Mouse (Mus musculus) stomach, embryonic 15.5 days (tissue): ENCODE measurements around the gene Gucy2g. TPM values are rescaled to one million over a fixed set of nuclear protein-coding genes. Genes with fewer than 3 reads are reported as not detected.

Experiments used
- ATAC-seq: fragments of 200-750 bp; cut with Nextera tagmentation; 2 replicates; pipeline ENCODE4 v1.8.0; 2017; ENCODE audit warnings: low read depth, moderate number of reproducible peaks, moderate TSS enrichment; ENCODE audit not compliant: insufficient read depth, low FRiP score
- H3K27ac ChIP-seq: fragments of 300-500 bp; sonication (generic); 2 replicates; pipeline ENCODE4 v1.5.1; 2015; ENCODE audit warnings: mild to moderate bottlenecking, inconsistent platforms
- H3K27me3 ChIP-seq: fragments of 300-500 bp; sonication (generic); replicated peaks from 2 replicates; pipeline ENCODE4 v1.6.1; 2015; ENCODE audit warnings: inconsistent platforms
- H3K36me3 ChIP-seq: fragments of 300-500 bp; sonication (generic); 2 replicates; pipeline ENCODE4 v1.6.1; 2015; ENCODE audit warnings: inconsistent platforms
- H3K4me1 ChIP-seq: fragments of 300-500 bp; sonication (generic); 2 replicates; pipeline ENCODE4 v1.6.1; 2015; ENCODE audit warnings: inconsistent platforms
- H3K4me2 ChIP-seq: fragments of 300-500 bp; sonication (generic); 2 replicates; pipeline ENCODE4 v1.6.1; 2015; ENCODE audit warnings: mild to moderate bottlenecking, inconsistent platforms
- H3K4me3 ChIP-seq: fragments of 300-500 bp; sonication (generic); replicated peaks from 2 replicates; pipeline ENCODE4 v1.5.1; 2015; ENCODE audit warnings: inconsistent platforms
- H3K9ac ChIP-seq: fragments of 300-500 bp; sonication (generic); 2 replicates; pipeline ENCODE4 v1.6.1; 2015; ENCODE audit warnings: inconsistent platforms
- H3K9me3 ChIP-seq: fragments of 300-500 bp; sonication (generic); 2 replicates; pipeline ENCODE4 v1.6.1; 2016; ENCODE audit warnings: inconsistent platforms
- WGBS: fragments of 180-500 bp; shearing (Covaris S2); methylation state at CpG from one replicate; pipeline ENCODE4 v1.1.7; 2015; 5-methylcytosine and 5-hydroxymethylcytosine counted together
- polyA plus RNA-seq: library from polyadenylated mRNA; unstranded; fragments of >200 nt; fragmentation: Nextera tagmentation; extraction: Ambion mirVana; gene quantifications from 2 replicates; pipeline ENCODE4 v1.2.1, GENCODE M21; 2015

The Gucy2g gene
- polyA plus RNA-seq, 1 experiment from 2014 or later: 0.05 TPM

DNA sequence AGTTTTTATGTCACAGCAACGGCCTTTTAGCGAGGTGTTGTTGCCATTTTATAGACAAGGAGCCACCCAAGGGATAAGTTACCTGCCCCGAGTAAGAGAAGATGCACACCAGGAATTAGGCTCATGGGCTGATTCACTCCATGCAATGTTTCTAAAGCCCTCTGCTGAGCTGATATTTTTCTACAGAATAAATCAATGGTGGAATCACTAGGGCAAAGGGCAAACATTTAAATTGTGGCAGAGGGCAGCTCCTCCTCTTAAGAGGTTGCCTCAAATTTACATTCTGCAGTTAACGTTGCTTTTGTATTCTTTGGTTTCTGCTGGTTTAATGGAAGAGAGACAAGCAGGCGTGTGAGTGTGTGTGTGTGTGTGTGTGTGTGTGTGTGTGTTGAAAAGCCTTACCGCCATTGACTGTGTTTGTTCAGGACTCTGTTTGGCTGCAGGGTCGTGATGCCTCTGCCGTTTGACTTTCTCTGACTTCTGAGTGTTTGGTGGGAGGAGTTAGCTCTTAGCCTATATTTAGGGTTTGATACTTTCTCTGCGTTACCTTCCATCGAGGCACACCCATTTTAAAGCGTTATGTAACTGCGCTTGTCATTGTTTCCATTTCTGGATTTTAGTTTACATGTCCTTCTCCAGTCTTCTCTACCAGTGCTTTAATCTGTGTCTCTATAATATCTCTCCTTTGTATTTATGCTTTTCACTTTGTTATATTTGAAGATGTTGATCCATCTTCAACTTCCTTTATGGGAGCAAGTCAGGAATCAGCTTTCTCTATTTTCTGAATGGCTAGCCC, 19.6 kb upstream of the Gucy2g start:
- Histone ChIP-seq H3K9me3 (no peaks in the 10 kb centered on the region), H3K36me3 (no peaks in the 10 kb centered on the region), H3K4me2 (no peak overlapping the region), H3K27ac (no peak overlapping the region), H3K9ac (no peak overlapping the region), H3K27me3 (no peaks in the 10 kb centered on the region), H3K4me1 (peaks cover 5% of the 10 kb centered on the region; the same call in 1 of the 2 replicates), H3K4me3 (no peak overlapping the region)
- ATAC-seq: no peak
- 45% methylated on average over 12 of the region's 12 CpGs for WGBS

DNA sequence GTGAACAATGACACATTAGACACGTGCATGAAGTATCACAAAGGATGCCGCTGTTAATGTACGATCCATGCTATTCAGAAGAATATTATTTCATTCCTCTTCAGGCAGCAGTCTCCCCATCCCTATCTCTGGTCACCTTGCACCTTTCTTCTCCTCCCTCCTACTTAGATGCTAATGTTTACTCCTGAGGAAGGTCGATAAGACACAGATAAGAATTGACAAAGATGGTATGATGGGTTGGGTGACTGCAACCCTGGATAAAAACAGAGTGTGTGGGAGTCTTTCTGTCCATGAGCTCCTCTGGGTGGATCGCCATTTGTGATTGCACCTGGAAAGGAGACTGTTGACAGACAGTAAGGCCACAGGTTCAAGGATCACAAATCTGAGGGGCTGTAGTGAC, 17.5 kb upstream of the Gucy2g start:
- Histone ChIP-seq H3K36me3 (no peaks in the 10 kb centered on the region), H3K27me3 (no peaks in the 10 kb centered on the region), H3K4me1 (peaks cover 8% of the 10 kb centered on the region; the same call in 1 of the 2 replicates), H3K4me2 (no peak overlapping the region), H3K9me3 (no peaks in the 10 kb centered on the region), H3K4me3 (no peak overlapping the region), H3K27ac (no peak overlapping the region), H3K9ac (no peak overlapping the region)
- no peak for ATAC-seq
- 81% methylated on average over 5 of the region's 5 CpGs for WGBS

DNA sequence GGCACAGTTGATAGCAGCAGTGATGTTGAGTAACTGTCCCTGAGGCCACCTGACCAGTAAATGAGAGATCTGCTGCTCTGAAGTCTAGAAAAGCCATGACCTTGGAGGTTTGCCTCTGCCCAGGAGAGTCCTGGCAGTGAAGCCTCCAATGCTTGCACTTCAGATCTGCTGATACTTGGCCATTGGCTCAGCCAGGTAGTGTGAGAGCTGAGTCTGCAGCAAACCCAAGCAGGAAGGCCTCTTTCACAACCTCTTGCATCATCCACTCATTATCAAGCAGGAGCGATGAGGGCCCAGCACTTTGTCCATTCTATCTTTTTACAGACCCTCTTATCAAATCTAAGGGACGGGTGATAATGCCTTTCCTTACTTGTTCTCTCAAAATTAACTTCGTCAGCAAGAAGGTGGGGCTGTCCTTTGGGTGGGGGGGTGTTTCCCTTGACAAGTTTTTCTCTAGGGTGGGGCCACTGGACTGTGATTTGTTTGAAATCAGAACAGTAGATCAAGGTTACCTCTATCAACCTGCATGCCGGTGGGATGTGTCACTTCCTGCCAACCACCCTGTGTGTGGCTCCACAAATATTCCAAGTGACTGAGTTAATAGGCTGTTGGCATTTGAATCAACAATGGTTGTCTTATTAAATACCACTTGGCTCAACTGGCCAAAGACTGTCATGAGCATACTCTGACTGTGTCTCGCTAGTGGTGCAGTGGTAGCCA, 16.8 kb upstream of the Gucy2g start:
- Histone ChIP-seq H3K27ac (peak overlapping the region; percentile 32; the same call in 1 of the 2 replicates), H3K36me3 (no peaks in the 10 kb centered on the region), H3K27me3 (no peaks in the 10 kb centered on the region), H3K4me1 (peaks cover 8% of the 10 kb centered on the region; the same call in 1 of the 2 replicates), H3K9me3 (no peaks in the 10 kb centered on the region), H3K4me3 (no peak overlapping the region), H3K9ac (no peak overlapping the region), H3K4me2 (no peak overlapping the region)
- WGBS: 66% methylated on average over 5 of the region's 5 CpGs
- peak; percentile 31; the same call in 1 of the 2 replicates for ATAC-seq

DNA sequence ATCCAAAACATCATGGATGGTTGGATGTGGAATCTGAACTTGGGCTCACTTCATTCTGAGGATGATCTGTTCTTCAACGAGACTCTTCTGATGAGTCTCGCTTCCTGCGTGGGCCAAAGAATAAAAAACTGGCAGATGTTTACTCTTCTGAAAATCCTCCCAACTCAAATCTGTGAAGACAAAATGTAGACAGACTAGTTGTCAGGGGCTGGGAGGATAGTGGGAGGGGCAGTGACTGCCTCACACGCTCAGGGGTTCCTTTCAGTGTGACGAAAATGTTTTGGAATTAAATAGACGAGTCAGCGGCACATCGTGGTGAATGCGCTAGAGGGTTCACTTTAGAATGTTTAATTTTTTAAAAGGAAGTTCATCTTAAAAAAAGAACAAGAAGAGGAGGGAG, 15.1 kb upstream of the Gucy2g start:
- Histone ChIP-seq H3K9ac (no peak overlapping the region), H3K36me3 (no peaks in the 10 kb centered on the region), H3K4me2 (no peak overlapping the region), H3K27me3 (no peaks in the 10 kb centered on the region), H3K4me1 (peaks cover 8% of the 10 kb centered on the region; the same call in 1 of the 2 replicates), H3K27ac (no peak overlapping the region), H3K4me3 (no peak overlapping the region), H3K9me3 (no peaks in the 10 kb centered on the region)
- no peak for ATAC-seq
- 54% methylated on average over 9 of the region's 9 CpGs for WGBS

DNA sequence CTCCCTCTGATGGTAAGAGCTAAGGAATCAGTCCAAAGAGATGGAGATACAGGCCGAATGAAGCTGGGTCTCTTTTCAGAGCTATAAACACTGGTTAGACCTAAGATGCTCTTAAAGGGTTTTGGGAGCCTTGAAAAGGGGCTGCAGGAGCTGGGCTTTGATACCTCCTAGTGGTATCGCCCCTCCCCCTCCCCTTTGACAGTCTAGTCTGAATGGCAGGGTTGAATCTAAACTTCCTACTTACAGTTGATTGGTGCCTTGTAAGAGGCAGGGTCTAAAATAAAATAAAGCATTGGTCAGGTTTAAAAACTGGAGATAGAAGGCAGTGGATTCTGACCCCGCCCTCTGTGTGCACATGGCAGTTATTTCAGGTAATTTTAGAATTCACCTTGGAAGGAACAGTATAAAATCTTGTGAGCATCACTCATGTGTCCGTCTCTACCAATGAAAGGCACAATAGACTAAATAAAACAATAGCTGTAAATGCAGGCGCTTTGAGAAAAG, 13.5 kb upstream of the Gucy2g start:
- H3K4me3 ChIP-seq: peak overlapping the region; percentile 64
- no peaks in the 10 kb centered on the region for H3K27me3 ChIP-seq
- peaks cover 6% of the 10 kb centered on the region; the same call in 1 of the 2 replicates for H3K4me1 ChIP-seq
- 15% methylated on average over 5 of the region's 5 CpGs for WGBS
- H3K36me3 ChIP-seq: no peaks in the 10 kb centered on the region
- H3K9ac ChIP-seq: peak overlapping the region; percentile 77; the same call in 1 of the 2 replicates
- H3K4me2 ChIP-seq: peak overlapping the region; percentile 91
- H3K9me3 ChIP-seq: no peaks in the 10 kb centered on the region
- peak overlapping the region; percentile 91 for H3K27ac ChIP-seq
- ATAC-seq: peak; percentile 65

DNA sequence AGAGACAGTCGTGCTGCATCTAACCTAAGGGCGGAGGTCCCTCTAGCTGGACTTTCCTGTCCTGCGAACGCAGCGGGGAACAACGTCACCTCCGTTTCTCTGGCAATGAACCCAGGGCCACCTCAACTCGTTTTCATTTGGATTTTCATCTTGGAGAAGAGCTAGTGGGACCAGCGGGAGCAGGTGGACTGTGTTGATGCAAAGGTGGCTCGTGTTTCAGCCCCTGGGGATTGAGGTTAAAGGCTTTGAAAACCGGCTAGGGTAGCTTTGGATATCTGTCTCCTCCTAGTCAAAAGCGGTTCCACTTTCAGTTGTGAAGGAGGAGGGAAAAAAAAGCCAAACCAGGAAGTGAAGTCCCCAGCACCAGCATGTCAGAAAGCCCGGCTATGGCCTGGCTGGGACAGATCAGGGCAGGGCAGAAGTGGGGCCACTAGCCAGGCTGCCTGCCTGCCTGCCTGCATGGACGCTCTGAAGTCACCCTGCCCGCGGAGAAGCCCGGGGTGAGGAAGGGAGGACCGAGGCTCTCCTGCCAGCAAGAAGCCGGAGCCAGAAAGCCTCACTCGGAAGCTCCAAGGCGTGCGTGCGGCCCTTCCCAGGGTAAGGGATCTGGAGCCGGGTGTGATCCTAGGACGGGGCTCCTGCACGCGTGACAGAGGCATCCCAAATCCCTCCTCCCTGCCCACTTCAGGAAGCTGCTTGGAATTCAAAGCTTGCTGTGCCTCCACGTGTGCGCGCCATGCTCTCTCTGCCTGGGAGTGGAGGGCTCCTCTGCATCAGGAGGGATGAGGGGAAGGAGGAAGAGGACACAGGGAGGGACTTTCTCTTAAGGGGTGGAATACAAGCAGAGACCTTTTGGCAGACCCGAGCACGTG, 12.8 kb upstream of the Gucy2g start:
- Histone ChIP-seq H3K27ac (peak overlapping the region; percentile 91), H3K4me1 (0 out of 2 replicates have a peak, but pooled peaks cover 3% of the 10 kb centered on the region), H3K27me3 (no peaks in the 10 kb centered on the region), H3K4me2 (peak overlapping the region; percentile 91), H3K9ac (peak overlapping the region; percentile 77), H3K4me3 (peak overlapping the region; percentile 64), H3K36me3 (no peaks in the 10 kb centered on the region), H3K9me3 (no peaks in the 10 kb centered on the region)
- peak; percentile 72 for ATAC-seq
- WGBS: under 1% methylated on average over 32 of the region's 32 CpGs

DNA sequence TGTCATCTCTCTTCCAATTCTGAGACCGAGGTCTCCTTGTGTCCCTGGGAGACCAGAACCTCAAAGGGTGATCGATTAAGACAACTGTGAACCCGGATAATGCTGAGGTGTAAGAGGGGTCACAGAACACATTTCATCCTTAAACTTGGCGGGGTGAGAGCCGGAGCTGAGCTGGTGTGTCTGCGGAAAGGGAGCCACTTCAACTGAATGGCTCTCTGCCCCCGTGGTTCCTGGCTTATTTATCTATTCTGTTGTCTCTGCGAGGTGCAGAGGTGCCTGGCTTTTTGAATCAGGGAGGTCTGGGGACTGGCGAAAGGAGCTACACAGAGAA, 12.2 kb upstream of the Gucy2g start:
- Histone ChIP-seq H3K36me3 (no peaks in the 10 kb centered on the region), H3K4me1 (0 out of 2 replicates have a peak, but pooled peaks cover 3% of the 10 kb centered on the region), H3K4me3 (peak overlapping the region; percentile 64), H3K9ac (peak overlapping the region; percentile 77), H3K27ac (peak overlapping the region; percentile 91), H3K4me2 (peak overlapping the region; percentile 91), H3K27me3 (no peaks in the 10 kb centered on the region), H3K9me3 (no peaks in the 10 kb centered on the region)
- WGBS: 2% methylated on average over 9 of the region's 9 CpGs
- no peak for ATAC-seq

DNA sequence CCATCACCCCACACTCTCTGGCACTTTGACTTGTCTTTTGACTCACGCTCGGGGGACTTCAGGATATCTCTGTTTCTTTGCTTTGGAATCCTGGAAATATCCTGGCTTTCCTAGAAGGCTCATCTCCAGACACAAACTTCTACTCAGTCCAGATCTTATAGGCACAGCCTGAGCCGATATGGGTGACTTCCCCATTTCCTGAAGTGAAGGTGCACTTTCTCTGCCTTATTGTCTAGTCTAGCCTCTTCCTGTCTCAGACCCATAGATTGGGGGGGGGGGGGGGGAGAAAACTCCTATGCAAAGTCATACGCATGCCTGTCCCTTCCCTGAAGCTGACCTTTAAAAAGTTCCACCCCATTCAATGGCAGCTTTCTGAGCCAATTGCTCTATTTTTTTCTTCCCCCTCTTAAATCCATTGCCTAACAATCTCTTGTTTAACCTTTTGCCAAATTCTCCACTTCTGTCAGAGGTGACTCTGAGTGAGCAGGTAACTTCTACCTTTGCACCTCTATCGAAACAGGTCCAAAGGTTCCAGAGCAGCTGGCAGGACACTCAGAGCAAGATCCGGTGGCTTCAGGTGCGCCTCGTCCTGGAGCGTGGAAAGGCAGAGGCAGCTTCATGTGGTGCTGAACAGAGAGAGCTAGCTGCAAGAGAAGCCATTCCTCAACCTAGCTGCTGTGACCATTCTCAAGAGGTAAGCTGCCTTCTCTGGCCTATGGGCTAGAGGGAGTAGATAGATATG, 10.5 kb upstream of the Gucy2g start, which contains the start of gene Acsl5:
TSS of gene Acsl5 (plus strand) at position 556 of the 742 bp plus-strand sequence.
- Histone ChIP-seq H3K9ac (no peak within 1 kb of the TSS), H3K4me3 (no peak within 1 kb of the TSS), H3K9me3 (no peaks in the 10 kb centered on the region), H3K4me1 (0 out of 2 replicates have a peak, but pooled peaks cover 3% of the 10 kb centered on the region), H3K36me3 (no peaks in the 10 kb centered on the region), H3K27ac (no peak within 1 kb of the TSS), H3K4me2 (no peak within 1 kb of the TSS), H3K27me3 (no peaks in the 10 kb centered on the region)
- WGBS: 89% methylated on average over 9 of the region's 9 CpGs
- ATAC-seq: no peak

DNA sequence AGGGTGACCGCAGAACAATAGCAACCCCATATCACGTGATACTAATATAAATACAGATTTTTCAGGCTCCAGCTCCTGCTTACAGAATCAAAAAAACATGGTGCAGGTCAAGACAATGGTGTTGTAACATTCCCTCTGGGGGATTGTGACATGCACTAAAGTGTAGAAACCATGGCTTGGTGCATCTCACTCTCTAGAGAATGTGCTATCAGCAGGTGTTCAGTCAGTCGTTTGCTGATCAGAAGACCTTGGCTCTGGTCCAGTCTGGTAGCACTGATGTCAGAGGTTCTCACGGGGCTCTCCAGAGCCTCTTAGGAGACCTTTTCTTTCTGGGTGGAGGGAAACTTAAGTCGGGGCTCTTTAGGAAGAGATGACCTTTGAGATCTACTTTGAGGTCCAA, 9.4 kb upstream of the Gucy2g start:
- H3K27me3 ChIP-seq: no peaks in the 10 kb centered on the region
- H3K4me1 ChIP-seq: 0 out of 2 replicates have a peak, but pooled peaks cover 3% of the 10 kb centered on the region
- H3K27ac ChIP-seq: no peak overlapping the region
- no peak for ATAC-seq
- H3K4me2 ChIP-seq: no peak overlapping the region
- H3K4me3 ChIP-seq: no peak overlapping the region
- WGBS: 73% methylated on average over 5 of the region's 5 CpGs
- no peak overlapping the region for H3K9ac ChIP-seq
- no peaks in the 10 kb centered on the region for H3K9me3 ChIP-seq
- no peaks in the 10 kb centered on the region for H3K36me3 ChIP-seq

DNA sequence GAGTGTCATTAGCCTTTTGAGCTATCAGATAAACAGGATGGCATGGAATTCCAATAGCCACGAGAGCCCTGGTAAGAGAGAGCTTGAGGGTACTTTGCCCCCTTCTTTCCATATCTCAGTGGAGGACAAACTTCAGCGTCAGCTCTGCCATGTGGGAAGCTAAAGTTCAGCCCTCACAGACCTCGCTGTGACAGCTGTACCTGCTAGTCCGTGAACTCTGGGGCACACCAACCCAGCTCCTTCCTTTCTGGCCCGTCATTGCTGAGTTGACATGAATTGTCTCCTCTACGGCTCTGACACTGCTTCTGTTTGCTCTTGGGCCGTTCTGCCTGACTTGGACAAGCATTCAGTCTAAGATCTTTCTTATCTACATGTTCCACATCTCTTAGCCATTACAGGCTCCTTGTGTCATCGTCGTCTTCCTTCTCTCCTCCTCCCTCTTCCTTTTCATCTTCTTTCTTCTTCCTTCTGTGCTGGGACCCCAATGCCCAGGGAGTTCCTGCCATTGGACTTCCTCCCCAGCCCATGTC, 7.0 kb upstream of the Gucy2g start:
- no peaks in the 10 kb centered on the region for H3K36me3 ChIP-seq
- H3K4me1 ChIP-seq: 0 out of 2 replicates have a peak, but pooled peaks cover 3% of the 10 kb centered on the region
- ATAC-seq: no peak
- H3K4me2 ChIP-seq: no peak overlapping the region
- H3K27ac ChIP-seq: no peak overlapping the region
- no peaks in the 10 kb centered on the region for H3K27me3 ChIP-seq
- H3K9me3 ChIP-seq: no peaks in the 10 kb centered on the region
- 49% methylated on average over 9 of the region's 9 CpGs for WGBS
- no peak overlapping the region for H3K4me3 ChIP-seq
- no peak overlapping the region for H3K9ac ChIP-seq
